ENCODE assay signal across 9 mouse cellular contexts in genomic region chr11:84797627-84798353, GRCm38 (mm10). TPM values are rescaled to one million over a fixed set of nuclear protein-coding genes. Genes with fewer than 3 reads are reported as not detected.
A peak's percentile ranks its signal among the peaks of the same experiment; 100 is the strongest.
DNase-seq lines count a peak whose midpoint lies in the region; ATAC-seq and TF ChIP-seq lines count a peak whose summit lies in the region.
"Had no signal": no experiment of that assay in that cellular context is flagged by ENCODE, and none has a peak within 500 bp of the region (broad histone marks: within the 10 kb centered on the region; RNA-seq: fewer than 3 reads in every experiment).

No protein-coding gene starts in this region.

- no peak overlapping the region for H3K27ac ChIP-seq in ES-Bruce4 (ENCODE audit: insufficient read depth, low read length)
- H3K27ac ChIP-seq: limb, embryonic 15.5 days had no signal

- DNase-seq in adipocyte (ENCODE audit: low spot score) = peak; percentile 85
- peak; percentile 94 for DNase-seq in embryo, embryonic 10.5 days (ENCODE audit: low spot score)
- peak; percentile 68 to 82 for DNase-seq in heart, postnatal 10 days
- DNase-seq in layer of hippocampus, adult 18-20 months (ENCODE audit: low spot score in 2 of 2) = peak; percentile 30 to 76
- DNase-seq in lung, postnatal 25 days (ENCODE audit: low spot score) = peak; percentile 46
- DNase-seq in right cerebral cortex, postnatal 25 days = peak; percentile 60

- no peak for TF ChIP-seq EP300 in ES-Bruce4 (IDR thresholded peaks at IDR 0.05; ENCODE audit: insufficient read depth, low read depth, low read length)

- intact Hi-C loops in heart, postnatal 10 days (cut with DNase I) = loop anchor here (5.0 kb wide), 1 partner anchor 285 kb away; the partner anchor contains the start of gene Aatf

- no peak overlapping the region for H3K4me3 ChIP-seq in ES-Bruce4 (ENCODE audit: low read depth, low read length)
- H3K4me3 ChIP-seq: limb, embryonic 15.5 days had no signal

- no peaks in the 10 kb centered on the region for H3K4me1 ChIP-seq in ES-Bruce4 (ENCODE audit: control insufficient read depth, insufficient read depth, low read length)

- TF ChIP-seq CTCF in ES-Bruce4 (IDR thresholded peaks at IDR 0.05; ENCODE audit: low read depth, low read length) = peak; percentile 99

- no peak overlapping the region for H3K9ac ChIP-seq in ES-Bruce4 (ENCODE audit: low read depth, poor library complexity, severe bottlenecking)
- H3K9ac ChIP-seq: limb, embryonic 15.5 days had no signal

- TF ChIP-seq POLR2A in ES-Bruce4 (IDR thresholded peaks at IDR 0.05; ENCODE audit: insufficient read depth, low read length) = no peak

- no peak for ATAC-seq in activated CD4-positive, CD25-positive, alpha-beta regulatory T cell, adult 4 months

- H3K9me3 ChIP-seq in ES-Bruce4 (replicated peaks; ENCODE audit: control insufficient read depth, insufficient read depth, low read length, poor library complexity, severe bottlenecking) = no peaks in the 10 kb centered on the region
- H3K9me3 ChIP-seq: limb, embryonic 15.5 days had no signal

- no peaks in the 10 kb centered on the region for H3K36me3 ChIP-seq in ES-Bruce4 (ENCODE audit: control insufficient read depth, insufficient read depth, low read length, poor library complexity, severe bottlenecking)
- H3K36me3 ChIP-seq: limb, embryonic 15.5 days had no signal

- no peaks in the 10 kb centered on the region for H3K27me3 ChIP-seq in ES-Bruce4 (ENCODE audit: control insufficient read depth, insufficient read depth, low read length, poor library complexity, severe bottlenecking)

RNA-seq across cellular contexts. Expression of gene Mrm1, which starts 21.5 kb away (rescaled TPM):
- polyA plus RNA-seq in ES-Bruce4 (2011; ENCODE audit: insufficient read depth, insufficient read length, low read depth, missing spikeins) = 9.1 and 10.3 TPM in 2 replicates
- total RNA-seq in heart, postnatal 10 days (2021) = 10 to 100 TPM; 16.1 to 22.0 TPM
- total RNA-seq in layer of hippocampus, adult 18-20 months (2021) = 10 to 100 TPM in 1 of 2 experiments, 1 to 10 TPM in 1; 9.0 to 13.0 TPM
- polyA plus RNA-seq in activated CD4-positive, CD25-positive, alpha-beta regulatory T cell, adult 4 months (2017; shearing (Covaris generic)) = 1 to 10 TPM; 7.5 to 7.6 TPM

RNA-seq across cellular contexts. Expression of gene Dhrs11, which starts 31.0 kb away (rescaled TPM):
- 5.0 and 7.0 TPM in 2 replicates for polyA plus RNA-seq in ES-Bruce4 (2011; ENCODE audit: insufficient read depth, insufficient read length, low read depth, missing spikeins)
- 10 to 100 TPM; 89.9 to 97.0 TPM for total RNA-seq in heart, postnatal 10 days (2021)
- total RNA-seq in layer of hippocampus, adult 18-20 months (2021) = 1 to 10 TPM; 5.3 to 5.8 TPM
- 1 to 10 TPM; 9.0 to 9.1 TPM for polyA plus RNA-seq in activated CD4-positive, CD25-positive, alpha-beta regulatory T cell, adult 4 months (2017; shearing (Covaris generic))

Comparison
In these comparisons a context has a peak if more than half of its experiments do, and no peak if none do; other contexts are left out.
1. RNA of gene Dhrs11, which starts 31.0 kb away (total RNA-seq): 89.9 to 97.0 TPM in heart, postnatal 10 days; 5.3 to 5.8 TPM in layer of hippocampus, adult 18-20 months; every median in the first group is over 10 times any median in the second.
2. Peak in every context shown above with its lines, with median percentiles within 50 percentile points of each other: DNase-seq.